Mouse (Mus musculus): ENCODE data around the gene Gstcd.

DNA sequence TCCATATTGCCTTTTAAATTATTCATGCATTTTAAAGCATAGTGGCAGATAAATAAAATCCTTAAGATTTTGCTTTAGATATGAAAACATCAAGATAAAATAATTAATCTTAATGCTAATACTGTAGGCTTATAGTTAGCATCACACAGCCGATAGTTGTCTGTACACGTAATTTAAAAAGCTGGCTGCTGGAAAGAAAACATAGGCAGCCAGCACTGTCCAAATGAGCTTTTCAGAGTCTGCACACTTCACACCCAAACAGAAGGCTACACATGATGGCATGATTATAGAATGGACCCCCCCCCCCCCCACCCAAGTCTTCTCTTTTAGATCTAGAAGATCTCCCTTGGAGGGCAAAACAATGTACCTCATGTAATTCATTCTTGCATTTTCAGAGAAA, 109.9 kb downstream of the Gstcd start:
- no peak for TF ChIP-seq POLR2A (IDR thresholded peaks at IDR 0.05; ENCODE audit: extremely low read depth, insufficient read depth, low read length)
- TF ChIP-seq CTCF (IDR thresholded peaks at IDR 0.05; ENCODE audit: extremely low read depth, insufficient read depth, low read length), result no peak

All from cortical plate, adult 2 months (tissue).